Mouse (Mus musculus) lung, postnatal 0 days (tissue): ENCODE results near the gene Adora3. TPM values are rescaled to one million over a fixed set of nuclear protein-coding genes. Genes with fewer than 3 reads are reported as not detected.

ENCODE experiments used
- ATAC-seq: fragments of 200-750 bp; cut with Nextera tagmentation; 2 replicates; pipeline ENCODE4 v1.8.0; 2017; ENCODE audit warnings: moderate library complexity
- DNase-seq: peaks from one replicate; pipeline ENCODE4 v3.0.0-alpha.2; 2016; ENCODE audit warnings: low spot score
- H3K27ac ChIP-seq: fragments of 300-500 bp; sonication (generic); 2 replicates; pipeline ENCODE4 v1.5.1; 2014; ENCODE audit warnings: antibody characterized with exemption, mild to moderate bottlenecking, low read length, mixed read lengths
- H3K27me3 ChIP-seq: fragments of 300-500 bp; sonication (generic); replicated peaks from 2 replicates; pipeline ENCODE4 v1.6.1; 2014; ENCODE audit warnings: low read length, mixed read lengths; ENCODE audit not compliant: insufficient read depth
- H3K36me3 ChIP-seq: fragments of 300-500 bp; sonication (generic); 2 replicates; pipeline ENCODE4 v1.6.1; 2014; ENCODE audit warnings: low read length, mixed read lengths; ENCODE audit not compliant: insufficient read depth
- H3K4me1 ChIP-seq: fragments of 300-500 bp; sonication (generic); 2 replicates; pipeline ENCODE4 v1.6.1; 2014; ENCODE audit warnings: antibody characterized with exemption, low read depth, low read length, mixed read lengths; ENCODE audit not compliant: insufficient read depth
- H3K4me2 ChIP-seq: fragments of 300-500 bp; sonication (generic); replicated peaks from 2 replicates; pipeline ENCODE4 v1.6.1; 2014; ENCODE audit warnings: low read depth, mild to moderate bottlenecking, low read length, moderate library complexity, mixed read lengths
- H3K4me3 ChIP-seq: fragments of 300-500 bp; sonication (generic); 2 replicates; pipeline ENCODE4 v1.5.1; 2014; ENCODE audit warnings: low read depth, low read length
- H3K9ac ChIP-seq: fragments of 300-500 bp; sonication (generic); replicated peaks from 2 replicates; pipeline ENCODE4 v1.6.1; 2014; ENCODE audit warnings: low read depth, mild to moderate bottlenecking
- H3K9me3 ChIP-seq: fragments of 300-500 bp; sonication (generic); 2 replicates; pipeline ENCODE4 v1.6.1; 2016; ENCODE audit warnings: low read length, mixed read lengths
- CTCF ChIP-seq: IDR thresholded peaks from 2 replicates; pipeline ENCODE4 v1.5.1; 2016; ENCODE audit warnings: antibody characterized with exemption, mild to moderate bottlenecking
- EP300 ChIP-seq: IDR thresholded peaks from 2 replicates; pipeline ENCODE4 v1.6.1; 2016; ENCODE audit warnings: antibody characterized with exemption, mild to moderate bottlenecking, control low read depth
- WGBS: fragments of 180-500 bp; shearing (Covaris S2); extraction: QIAGEN DNeasy Blood & Tissue Kit; methylation state at CpG from one replicate; pipeline ENCODE4 v1.1.7; 2014; 5-methylcytosine and 5-hydroxymethylcytosine counted together
- polyA plus RNA-seq: library from polyadenylated mRNA; unstranded; fragments of >200 nt; fragmentation: Nextera tagmentation; extraction: Ambion mirVana; gene quantifications from 2 replicates; pipeline ENCODE4 v1.2.1, GENCODE M21; 2015

Adora3 gene
- polyA plus RNA-seq, 1 experiment from 2014 or later = 0.82 TPM

GRCm38 (mm10) chr3:105831584-105831983, 39.1 kb upstream of the Adora3 start:
- Histone ChIP-seq H3K27ac (no peak overlapping the region), H3K4me1 (no peaks in the 10 kb centered on the region), H3K36me3 (no peaks in the 10 kb centered on the region), H3K4me3 (no peak overlapping the region), H3K4me2 (no peak overlapping the region), H3K9me3 (no peaks in the 10 kb centered on the region), H3K27me3 (no peaks in the 10 kb centered on the region), H3K9ac (no peak overlapping the region)
- no peak for TF ChIP-seq EP300
- no peak for TF ChIP-seq CTCF
- no peak for DNase-seq
- 84% methylated on average over 3 of the region's 3 CpGs for WGBS
- ATAC-seq = no peak

- Histone ChIP-seq H3K4me1 (no peaks in the 10 kb centered on the region), H3K4me3 (no peak overlapping the region), H3K27ac (no peak overlapping the region), H3K9ac (no peak overlapping the region), H3K36me3 (no peaks in the 10 kb centered on the region), H3K9me3 (no peaks in the 10 kb centered on the region), H3K4me2 (no peak overlapping the region), H3K27me3 (no peaks in the 10 kb centered on the region)
- WGBS = 65% methylated on average over 3 of the region's 3 CpGs
- no peak for TF ChIP-seq CTCF
- no peak for TF ChIP-seq EP300
- DNase-seq (no peak), ATAC-seq (no peak)
Observed at GRCm38 (mm10) chr3:105835875-105836274, 34.8 kb upstream of the Adora3 start.

GRCm38 (mm10) chr3:105836883-105837282, 33.8 kb upstream of the Adora3 start:
- TF ChIP-seq CTCF (no peak), EP300 (no peak)
- Histone ChIP-seq H3K4me2 (no peak overlapping the region), H3K36me3 (no peaks in the 10 kb centered on the region), H3K27me3 (no peaks in the 10 kb centered on the region), H3K4me1 (no peaks in the 10 kb centered on the region), H3K27ac (no peak overlapping the region), H3K9ac (no peak overlapping the region), H3K9me3 (no peaks in the 10 kb centered on the region), H3K4me3 (no peak overlapping the region)
- no peak for DNase-seq
- 77% methylated on average over 3 of the region's 3 CpGs for WGBS
- ATAC-seq = no peak

GRCm38 (mm10) chr3:105838655-105839054, 32.0 kb upstream of the Adora3 start:
- WGBS = 73% methylated on average over 3 of the region's 3 CpGs
- DNase-seq (no peak), ATAC-seq (no peak)
- TF ChIP-seq CTCF = no peak
- no peak for TF ChIP-seq EP300
- Histone ChIP-seq H3K27ac (no peak overlapping the region), H3K9ac (no peak overlapping the region), H3K4me1 (no peaks in the 10 kb centered on the region), H3K4me3 (no peak overlapping the region), H3K9me3 (no peaks in the 10 kb centered on the region), H3K27me3 (no peaks in the 10 kb centered on the region), H3K4me2 (no peak overlapping the region), H3K36me3 (no peaks in the 10 kb centered on the region)

GRCm38 (mm10) chr3:105839836-105840235, 30.8 kb upstream of the Adora3 start:
- no peak overlapping the region for H3K27ac ChIP-seq
- ATAC-seq (no peak), DNase-seq (no peak)
- no peak overlapping the region for H3K9ac ChIP-seq
- H3K4me2 ChIP-seq = no peak overlapping the region
- no peaks in the 10 kb centered on the region for H3K27me3 ChIP-seq
- H3K4me3 ChIP-seq = no peak overlapping the region
- no peak for TF ChIP-seq CTCF
- no peak for TF ChIP-seq EP300
- H3K36me3 ChIP-seq = no peaks in the 10 kb centered on the region
- 68% methylated on average over 4 of the region's 4 CpGs for WGBS
- no peaks in the 10 kb centered on the region for H3K9me3 ChIP-seq
- H3K4me1 ChIP-seq = no peaks in the 10 kb centered on the region

GRCm38 (mm10) chr3:105846294-105847069, 24.2 kb upstream of the Adora3 start:
- no peak for TF ChIP-seq CTCF
- TF ChIP-seq EP300 = peak; percentile 72

More at GRCm38 (mm10) chr3:105846294-105847069, 24.2 kb upstream of the Adora3 start:
- DNase-seq = peak; percentile 51
- H3K27me3 ChIP-seq = no peaks in the 10 kb centered on the region
- no peaks in the 10 kb centered on the region for H3K9me3 ChIP-seq
- no peaks in the 10 kb centered on the region for H3K4me1 ChIP-seq
- H3K4me3 ChIP-seq = no peak overlapping the region
- no peaks in the 10 kb centered on the region for H3K36me3 ChIP-seq
- H3K27ac ChIP-seq = no peak overlapping the region
- 19% methylated on average over 7 of the region's 7 CpGs for whole genome bisulfite sequencing
- peak; percentile 78 for ATAC-seq
- 0 out of 2 replicates have a peak overlapping the region, but pooled peaks have one; percentile 5 for H3K4me2 ChIP-seq
- no peak overlapping the region for H3K9ac ChIP-seq
